Mouse (Mus musculus) cerebellum, adult 8-10 months (tissue): ENCODE measurements at regions not wholly inside any gene's neighbourhood (a gene's known extent, or its start where the extent isn't known, plus 50 kb on each side); places are given as distances from the start of the nearest gene placed in this dataset.

Experiments used
- DNase-seq: peaks from one replicate; pipeline ENCODE4 v3.0.0; 2022

DNA sequence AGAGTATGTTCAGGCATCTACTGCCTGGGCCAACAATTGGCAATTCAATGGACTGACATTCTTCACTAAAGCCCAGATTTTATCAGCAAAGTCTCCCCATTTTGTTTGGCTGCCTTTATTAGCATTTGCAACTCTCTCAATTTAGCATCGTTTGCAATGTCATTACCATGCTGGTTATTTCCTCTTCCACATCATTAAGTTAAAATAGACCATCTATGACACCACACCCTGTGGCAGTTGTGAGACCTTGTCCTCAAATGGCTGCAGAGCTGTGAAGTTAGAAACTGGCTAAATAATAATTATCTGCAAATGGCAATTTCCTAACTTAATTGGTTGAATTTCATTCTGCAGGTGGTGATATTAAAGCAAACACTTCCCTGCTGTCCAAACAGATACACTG is 381.8 kb downstream of the H2al1n start:
- DNase-seq, result no peak

DNA sequence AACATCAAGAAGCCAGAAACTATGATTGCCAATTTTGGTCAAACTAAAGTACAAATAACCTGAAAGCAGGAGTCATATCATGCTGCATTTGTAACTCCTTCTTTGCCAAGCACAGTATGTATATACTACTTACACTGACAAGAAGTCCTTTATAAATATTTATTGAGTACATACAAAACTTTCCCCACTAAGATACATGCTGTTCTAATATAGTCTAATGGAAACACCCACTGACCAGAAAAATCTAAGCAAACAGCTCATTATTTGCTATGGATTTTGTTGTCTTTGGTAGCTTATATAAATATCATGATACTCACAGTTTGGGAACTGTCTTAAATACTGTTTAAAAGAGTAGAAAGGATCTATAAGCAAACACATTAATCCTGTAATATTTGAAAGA is 385.9 kb downstream of the H2al1n start:
- no peak for DNase-seq

DNA sequence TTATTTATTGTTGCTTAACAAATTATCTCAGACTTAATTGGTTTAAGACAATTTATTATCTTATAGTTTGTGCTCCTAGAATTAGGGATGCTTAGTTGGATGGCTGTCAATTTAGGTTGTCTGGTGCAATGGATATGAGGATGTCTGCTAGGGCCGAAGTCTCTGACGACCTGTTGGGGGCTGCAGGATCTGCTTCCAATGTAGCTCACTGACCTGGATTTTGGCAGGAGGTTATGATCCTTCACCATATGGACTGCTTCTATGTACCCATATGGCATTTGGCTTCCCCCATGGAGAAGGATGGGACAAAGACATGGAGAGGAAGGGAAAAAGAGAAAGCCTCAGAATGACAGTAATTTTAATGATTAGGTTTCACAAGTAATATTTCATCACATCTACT is 391.0 kb downstream of the H2al1n start:
- DNase-seq, result peak; percentile 23

DNA sequence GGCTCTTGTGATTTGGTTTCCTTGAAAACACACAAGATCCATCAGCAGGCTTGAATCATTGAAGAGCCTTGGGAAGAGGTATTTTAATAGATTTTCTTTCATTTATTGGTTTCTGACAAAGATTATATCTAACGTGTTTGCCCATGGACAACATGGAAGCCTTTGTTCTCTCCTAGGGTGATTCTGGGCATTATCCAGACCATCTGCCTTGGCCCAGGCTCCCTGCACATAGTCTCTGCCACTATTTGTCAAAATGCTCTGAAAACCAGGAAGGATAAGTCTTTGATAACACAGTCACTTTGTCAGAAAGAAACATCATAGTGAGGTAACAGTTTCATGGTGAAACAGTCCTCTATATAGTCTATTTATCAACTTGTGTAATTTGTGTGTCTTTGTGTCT is 398.2 kb downstream of the H2al1n start:
- DNase-seq, result peak; percentile 8

DNA sequence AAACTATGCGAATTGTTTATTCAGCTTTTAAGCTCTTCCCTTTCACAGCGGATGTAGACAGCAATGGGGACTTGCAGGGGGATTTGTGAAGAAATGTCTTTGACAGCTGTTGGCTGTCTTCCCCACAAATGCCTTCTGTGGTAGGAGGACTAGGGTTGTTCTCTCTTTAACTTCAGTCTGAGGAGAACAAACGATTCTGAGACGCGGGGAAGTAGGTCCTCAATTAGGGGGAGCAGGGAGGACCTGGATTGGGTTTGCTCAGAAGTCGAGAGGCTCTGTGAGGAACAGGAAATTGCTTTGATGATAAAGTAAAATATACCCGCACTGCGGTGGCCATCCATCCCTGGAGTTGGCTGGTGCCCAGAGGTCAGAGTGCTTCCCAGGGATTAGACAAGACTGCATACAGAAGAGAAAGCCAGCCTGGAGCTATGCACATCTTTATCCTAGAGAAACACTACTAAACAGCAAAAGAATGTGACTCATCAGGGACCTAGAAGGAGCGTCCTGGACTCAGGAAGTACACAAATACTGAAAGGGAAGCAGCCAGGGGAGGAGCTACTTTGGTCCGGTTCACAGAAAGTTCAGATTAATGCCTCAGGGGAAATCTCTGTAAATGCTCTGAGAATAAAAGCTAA is 417.4 kb downstream of the H2al1n start:
- DNase-seq, result peak; percentile 2

DNA sequence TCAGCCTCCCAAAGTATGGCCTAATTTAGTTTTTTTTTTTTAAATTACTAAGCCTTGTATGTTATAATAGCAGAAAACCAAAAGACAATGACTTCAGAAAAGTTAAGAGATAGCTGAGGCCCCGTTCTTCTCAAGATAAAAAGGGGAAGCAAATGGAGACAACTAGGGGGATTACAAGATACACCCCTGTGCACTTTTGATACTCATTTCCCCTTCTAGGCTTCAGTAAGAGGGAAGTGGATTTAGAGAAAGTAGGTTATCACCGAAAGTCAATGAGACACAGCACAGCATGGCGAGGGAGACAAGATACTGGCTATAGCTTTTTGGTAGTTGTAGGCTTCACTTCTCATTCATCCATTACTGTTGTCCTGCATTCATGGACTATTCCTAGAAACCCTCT is 428.4 kb downstream of the H2al1n start:
- DNase-seq, result no peak

DNA sequence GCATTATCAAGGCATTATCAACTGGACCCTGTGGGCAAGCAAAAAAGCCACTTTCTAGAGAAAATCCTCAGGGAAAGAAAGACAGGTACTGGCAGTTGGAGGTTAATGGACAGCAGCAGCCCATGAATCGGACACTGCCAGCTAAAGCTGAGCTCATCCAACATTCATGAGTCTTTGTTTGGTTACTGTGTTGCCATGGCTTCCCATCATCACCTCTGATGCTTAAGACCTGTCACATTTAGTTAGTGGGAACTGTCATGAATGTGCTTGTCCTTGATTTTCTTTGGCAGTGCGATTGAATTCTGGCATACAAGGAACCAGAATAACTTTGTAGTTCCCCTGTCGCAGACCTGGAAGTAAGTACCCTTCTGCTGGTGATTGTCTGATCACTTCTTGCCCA is 453.9 kb downstream of the H2al1n start:
- DNase-seq, result no peak

DNA sequence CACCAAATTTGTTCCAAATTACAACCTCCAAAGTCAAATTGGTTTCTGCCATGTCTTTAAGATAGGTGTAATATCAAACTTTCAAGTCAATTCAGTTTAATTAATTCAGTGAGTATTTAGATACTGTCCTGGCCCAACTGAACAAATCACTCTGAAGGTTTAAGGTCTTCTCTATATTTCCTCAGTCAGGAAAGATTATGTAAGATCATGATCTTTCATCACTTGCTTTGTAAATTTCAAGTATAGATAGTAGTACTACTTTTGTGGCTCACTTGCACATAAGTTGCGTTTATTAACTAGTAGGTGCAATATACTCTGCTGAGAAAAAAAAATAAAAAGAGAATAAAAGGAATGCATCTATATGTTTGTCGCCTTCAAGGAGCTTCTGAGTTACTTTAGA is 485.4 kb downstream of the H2al1n start:
- no peak for DNase-seq

DNA sequence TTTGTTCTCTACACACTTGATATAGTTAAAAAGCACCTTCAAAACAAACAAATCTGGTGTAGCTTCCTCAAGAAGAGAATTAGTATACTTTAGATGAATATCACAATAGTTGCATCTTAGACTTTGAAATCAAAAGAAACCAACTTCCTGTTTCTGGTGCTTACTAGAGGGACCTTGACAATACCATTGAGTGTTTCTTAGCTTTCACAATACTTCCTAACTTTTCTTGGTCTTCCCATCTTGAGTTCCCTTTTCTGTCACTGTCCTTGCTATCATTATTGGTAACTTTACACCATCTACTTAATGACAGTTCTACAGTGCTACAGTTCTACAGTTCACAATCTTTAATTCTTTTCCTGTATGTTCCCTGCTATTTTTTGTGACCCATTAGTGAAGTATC is 528.1 kb downstream of the H2al1n start:
- no peak for DNase-seq
